Mouse (Mus musculus) liver, embryonic 16.5 days (tissue): ENCODE results near the gene Stx18. TPM values are rescaled to one million over a fixed set of nuclear protein-coding genes. Genes with fewer than 3 reads are reported as not detected.

ENCODE experiments used
- ATAC-seq: fragments of 200-750 bp; cut with Nextera tagmentation; 2 replicates; pipeline ENCODE4 v1.8.0; 2017; ENCODE audit warnings: low read depth, mild to moderate bottlenecking, moderate number of reproducible peaks, moderate library complexity
- H3K27ac ChIP-seq: fragments of 300-500 bp; sonication (generic); 2 replicates; pipeline ENCODE4 v1.5.1; 2014; ENCODE audit warnings: mild to moderate bottlenecking, low read length
- H3K27me3 ChIP-seq: fragments of 300-500 bp; sonication (generic); 2 replicates; pipeline ENCODE4 v1.6.1; 2014; ENCODE audit warnings: low read depth, low read length, mixed read lengths; ENCODE audit not compliant: control insufficient read depth, insufficient read depth
- H3K36me3 ChIP-seq: fragments of 300-500 bp; sonication (generic); 2 replicates; pipeline ENCODE4 v1.6.1; 2014; ENCODE audit warnings: mild to moderate bottlenecking; ENCODE audit not compliant: control insufficient read depth, insufficient read depth
- H3K4me1 ChIP-seq: fragments of 300-500 bp; sonication (generic); 2 replicates; pipeline ENCODE4 v1.6.1; 2014; ENCODE audit warnings: low read depth, low read length, mixed read lengths; ENCODE audit not compliant: control insufficient read depth
- H3K4me2 ChIP-seq: fragments of 300-500 bp; sonication (generic); 2 replicates; pipeline ENCODE4 v1.6.1; 2014; ENCODE audit warnings: low read depth, low read length, mixed read lengths
- H3K4me3 ChIP-seq: fragments of 300-500 bp; sonication (generic); 2 replicates; pipeline ENCODE4 v1.5.1; 2014; ENCODE audit warnings: low read depth, mild to moderate bottlenecking, low read length
- H3K9ac ChIP-seq: fragments of 300-500 bp; sonication (generic); 2 replicates; pipeline ENCODE4 v1.6.1; 2014; ENCODE audit warnings: low read depth, low read length
- H3K9me3 ChIP-seq: fragments of 300-500 bp; sonication (generic); replicated peaks from 2 replicates; pipeline ENCODE4 v1.6.1; 2016; ENCODE audit warnings: low read length; ENCODE audit not compliant: control insufficient read depth
- WGBS: fragments of 180-500 bp; shearing (Covaris S2); extraction: QIAGEN DNeasy Blood & Tissue Kit; methylation state at CpG from one replicate; pipeline ENCODE4 v1.1.7; 2014; ENCODE audit not compliant: insufficient replicate concordance; 5-methylcytosine and 5-hydroxymethylcytosine counted together
- polyA plus RNA-seq: library from polyadenylated mRNA; unstranded; fragments of >200 nt; fragmentation: Nextera tagmentation; extraction: Ambion mirVana; gene quantifications from 2 replicates; pipeline ENCODE4 v1.2.1, GENCODE M21; 2015

The Stx18 gene
- 10.7 and 11.3 TPM in 2 replicates for polyA plus RNA-seq

GRCm38 (mm10) chr5:38038710-38039592, at the start of gene Stx18:
Stx18 (plus strand) TSS chr5:38038742.
- Histone ChIP-seq H3K9me3 (no peaks in the 10 kb centered on the region), H3K27me3 (no peaks in the 10 kb centered on the region), H3K9ac (peak within 1 kb of the TSS; percentile 75), H3K36me3 (no peaks in the 10 kb centered on the region), H3K27ac (no peak within 1 kb of the TSS), H3K4me3 (peak within 1 kb of the TSS; percentile 76), H3K4me2 (peak within 1 kb of the TSS; percentile 85), H3K4me1 (peaks cover 2% of the 10 kb centered on the region; the same call in 1 of the 2 replicates)
- WGBS = under 1% methylated on average over 57 of the region's 57 CpGs
- ATAC-seq = peak; percentile 88

DNA sequence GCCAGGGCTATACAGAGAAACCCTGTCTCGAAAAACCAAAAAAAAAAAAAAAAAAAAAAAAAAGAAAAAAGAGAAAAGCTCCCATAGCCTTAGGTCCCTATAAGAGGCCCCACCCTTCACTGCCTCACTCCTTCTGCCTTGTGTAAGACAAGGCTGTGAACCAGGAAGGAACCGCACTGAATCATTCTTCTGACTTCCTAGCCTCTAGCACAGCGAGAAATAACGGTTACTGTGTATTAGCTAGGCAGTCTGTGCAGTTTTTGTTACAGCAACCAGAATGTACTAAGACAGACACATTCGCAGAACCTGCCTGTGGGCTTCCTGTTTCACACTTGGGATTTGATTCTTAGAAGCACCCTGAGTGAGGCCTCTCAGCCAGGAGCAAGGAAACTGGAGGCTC, 46.2 kb upstream of the Stx18 start:
- H3K4me3 ChIP-seq = no peak overlapping the region
- 43% methylated on average over 5 of the region's 5 CpGs for WGBS
- ATAC-seq = no peak
- no peak overlapping the region for H3K9ac ChIP-seq
- H3K36me3 ChIP-seq = no peaks in the 10 kb centered on the region
- H3K4me2 ChIP-seq = no peak overlapping the region
- no peaks in the 10 kb centered on the region for H3K4me1 ChIP-seq
- H3K27me3 ChIP-seq = no peaks in the 10 kb centered on the region
- H3K27ac ChIP-seq = no peak overlapping the region
- no peaks in the 10 kb centered on the region for H3K9me3 ChIP-seq

DNA sequence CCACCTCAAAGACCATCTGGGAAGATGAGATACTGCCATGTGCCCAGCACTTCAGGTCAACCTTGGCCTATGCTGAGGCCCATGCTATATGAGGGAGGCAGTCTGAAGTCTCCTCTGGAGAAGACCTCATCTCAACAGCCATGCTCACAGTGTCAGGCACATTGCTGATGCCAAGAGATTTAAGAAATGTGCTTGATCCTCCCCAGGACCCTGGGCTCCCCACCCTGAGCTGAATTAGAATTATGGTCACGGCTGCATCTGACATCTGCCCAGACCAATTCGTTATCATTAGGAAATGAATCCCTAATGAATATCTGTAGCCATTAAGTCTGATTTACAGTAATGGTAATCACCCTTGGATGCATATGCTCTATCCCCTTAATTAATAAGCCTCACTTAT, 39.7 kb upstream of the Stx18 start:
- no peak overlapping the region for H3K27ac ChIP-seq
- no peaks in the 10 kb centered on the region for H3K9me3 ChIP-seq
- H3K9ac ChIP-seq = no peak overlapping the region
- H3K36me3 ChIP-seq = no peaks in the 10 kb centered on the region
- H3K4me3 ChIP-seq = no peak overlapping the region
- H3K4me2 ChIP-seq = no peak overlapping the region
- H3K4me1 ChIP-seq = no peaks in the 10 kb centered on the region
- ATAC-seq = no peak
- no peaks in the 10 kb centered on the region for H3K27me3 ChIP-seq
- 53% methylated on average over 2 of the region's 2 CpGs for WGBS

DNA sequence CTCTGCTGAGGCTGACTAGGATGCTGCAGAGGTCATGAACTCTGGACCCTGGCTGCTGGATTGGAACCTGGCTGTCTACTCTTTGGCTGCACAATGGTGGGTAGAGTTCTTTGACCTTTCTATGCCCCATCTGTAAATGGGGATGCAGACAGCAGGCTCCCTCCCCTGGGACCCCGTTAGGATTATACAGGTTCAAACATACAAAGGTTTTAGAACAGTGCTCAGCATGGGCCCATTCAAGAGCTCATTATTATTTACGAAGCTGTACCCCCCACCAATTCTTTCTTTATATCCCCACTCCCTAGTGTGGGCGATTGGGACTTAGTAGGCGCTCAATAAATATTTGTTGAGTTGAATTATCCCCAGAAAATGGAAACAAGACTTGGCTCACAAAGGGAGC, 36.0 kb upstream of the Stx18 start:
- Histone ChIP-seq H3K9ac (no peak overlapping the region), H3K4me1 (no peaks in the 10 kb centered on the region), H3K4me2 (no peak overlapping the region), H3K9me3 (no peaks in the 10 kb centered on the region), H3K27ac (no peak overlapping the region), H3K4me3 (no peak overlapping the region), H3K36me3 (no peaks in the 10 kb centered on the region), H3K27me3 (no peaks in the 10 kb centered on the region)
- WGBS = 53% methylated on average over 4 of the region's 4 CpGs
- ATAC-seq = no peak

- no peaks in the 10 kb centered on the region for H3K27me3 ChIP-seq
- no peak overlapping the region for H3K27ac ChIP-seq
- H3K9ac ChIP-seq = no peak overlapping the region
- no peak overlapping the region for H3K4me2 ChIP-seq
- H3K36me3 ChIP-seq = no peaks in the 10 kb centered on the region
- H3K9me3 ChIP-seq = no peaks in the 10 kb centered on the region
- whole genome bisulfite sequencing = 70% methylated on average over 5 of the region's 5 CpGs
- H3K4me1 ChIP-seq = no peaks in the 10 kb centered on the region
- ATAC-seq = no peak
- no peak overlapping the region for H3K4me3 ChIP-seq
Observed at GRCm38 (mm10) chr5:38004746-38005145, 33.8 kb upstream of the Stx18 start.

GRCm38 (mm10) chr5:38006415-38007347, 31.9 kb upstream of the Stx18 start:
- no peak for ATAC-seq
- H3K9ac ChIP-seq = no peak overlapping the region
- 61% methylated on average over 17 of the region's 17 CpGs for WGBS
- no peaks in the 10 kb centered on the region for H3K36me3 ChIP-seq
- no peak overlapping the region for H3K27ac ChIP-seq
- no peaks in the 10 kb centered on the region for H3K4me1 ChIP-seq
- H3K4me2 ChIP-seq = no peak overlapping the region
- H3K9me3 ChIP-seq = no peaks in the 10 kb centered on the region
- H3K27me3 ChIP-seq = no peaks in the 10 kb centered on the region
- H3K4me3 ChIP-seq = no peak overlapping the region

- H3K4me1 ChIP-seq = no peaks in the 10 kb centered on the region
- H3K4me2 ChIP-seq = no peak overlapping the region
Observed at GRCm38 (mm10) chr5:38009071-38009470, 29.5 kb upstream of the Stx18 start.

DNA sequence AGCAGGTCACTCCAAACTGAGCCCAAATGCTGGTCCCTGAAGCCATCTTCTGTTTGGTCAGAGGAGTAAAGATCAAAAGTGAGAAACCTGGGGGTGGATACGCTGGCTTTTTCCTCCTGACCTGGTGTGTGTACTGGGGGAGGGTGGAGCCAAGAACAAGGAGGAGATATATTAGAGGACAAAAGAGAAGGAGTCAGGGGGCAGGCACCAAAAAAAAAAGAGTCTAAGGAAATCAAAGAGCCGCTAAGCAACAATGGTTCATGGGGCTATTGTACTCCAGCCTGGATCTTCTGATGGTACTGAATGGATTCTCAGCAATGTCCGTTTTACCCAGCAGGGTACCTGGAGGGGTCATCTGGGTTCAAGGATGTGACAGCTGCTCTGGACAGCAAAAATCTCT, 23.6 kb upstream of the Stx18 start:
- no peaks in the 10 kb centered on the region for H3K36me3 ChIP-seq
- H3K4me2 ChIP-seq = no peak overlapping the region
- H3K9me3 ChIP-seq = no peaks in the 10 kb centered on the region
- WGBS = 64% methylated on average over 3 of the region's 3 CpGs
- no peak overlapping the region for H3K4me3 ChIP-seq
- ATAC-seq = no peak
- H3K27me3 ChIP-seq = no peaks in the 10 kb centered on the region
- no peak overlapping the region for H3K9ac ChIP-seq
- no peaks in the 10 kb centered on the region for H3K4me1 ChIP-seq
- H3K27ac ChIP-seq = no peak overlapping the region

More at GRCm38 (mm10) chr5:38009071-38009470, 29.5 kb upstream of the Stx18 start:
- H3K9me3 ChIP-seq = no peaks in the 10 kb centered on the region
- H3K36me3 ChIP-seq = no peaks in the 10 kb centered on the region
- no peaks in the 10 kb centered on the region for H3K27me3 ChIP-seq
- H3K4me3 ChIP-seq = no peak overlapping the region
- 55% methylated on average over 4 of the region's 4 CpGs for WGBS
- ATAC-seq = no peak
- no peak overlapping the region for H3K9ac ChIP-seq
- H3K27ac ChIP-seq = no peak overlapping the region
